Mouse (Mus musculus) hindbrain, embryonic 12.5 days (tissue): ENCODE measurements around the gene Zbtb8os. TPM values are rescaled to one million over a fixed set of nuclear protein-coding genes. Genes with fewer than 3 reads are reported as not detected.

Experiments
- ATAC-seq: fragments of 200-750 bp; cut with Nextera tagmentation; 2 replicates; pipeline ENCODE4 v1.8.0; 2017; ENCODE audit warnings: moderate TSS enrichment; ENCODE audit not compliant: low FRiP score
- H3K27ac ChIP-seq: fragments of 300-500 bp; sonication (generic); 2 replicates; pipeline ENCODE4 v1.5.1; 2016; ENCODE audit warnings: mild to moderate bottlenecking
- H3K27me3 ChIP-seq: fragments of 300-500 bp; sonication (generic); 2 replicates; pipeline ENCODE4 v1.6.1; 2016; ENCODE audit warnings: mild to moderate bottlenecking
- H3K36me3 ChIP-seq: fragments of 300-500 bp; sonication (generic); 2 replicates; pipeline ENCODE4 v1.6.1; 2016; ENCODE audit warnings: mild to moderate bottlenecking
- H3K4me1 ChIP-seq: fragments of 300-500 bp; sonication (generic); 2 replicates; pipeline ENCODE4 v1.6.1; 2016
- H3K4me2 ChIP-seq: fragments of 300-500 bp; sonication (generic); replicated peaks from 2 replicates; pipeline ENCODE4 v1.6.1; 2016; ENCODE audit warnings: mild to moderate bottlenecking
- H3K4me3 ChIP-seq: fragments of 300-500 bp; sonication (generic); 2 replicates; pipeline ENCODE4 v1.5.1; 2016; ENCODE audit warnings: mild to moderate bottlenecking
- H3K9ac ChIP-seq: fragments of 300-500 bp; sonication (generic); 2 replicates; pipeline ENCODE4 v1.6.1; 2016; ENCODE audit warnings: mild to moderate bottlenecking, moderate library complexity
- H3K9me3 ChIP-seq: fragments of 300-500 bp; sonication (generic); replicated peaks from 2 replicates; pipeline ENCODE4 v1.6.1; 2016; ENCODE audit warnings: mild to moderate bottlenecking
- WGBS: fragments of 180-500 bp; shearing (Covaris S2); methylation state at CpG from one replicate; pipeline ENCODE4 v1.1.7; 2016; 5-methylcytosine and 5-hydroxymethylcytosine counted together
- polyA plus RNA-seq: library from polyadenylated mRNA; unstranded; fragments of >200 nt; fragmentation: Nextera tagmentation; extraction: Ambion mirVana; gene quantifications from 2 replicates; pipeline ENCODE4 v1.2.1, GENCODE M21; 2016

The Zbtb8os gene
- polyA plus RNA-seq, 1 experiment from 2014 or later: 33.8 TPM

- Histone ChIP-seq H3K4me1 (no peaks in the 10 kb centered on the region), H3K9me3 (no peaks in the 10 kb centered on the region), H3K36me3 (peaks cover 21% of the 10 kb centered on the region), H3K27ac (no peak overlapping the region), H3K4me2 (no peak overlapping the region), H3K27me3 (no peaks in the 10 kb centered on the region), H3K4me3 (no peak overlapping the region), H3K9ac (no peak overlapping the region)
- ATAC-seq: no peak
- WGBS: 89% methylated on average over 3 of the region's 3 CpGs
Measured at GRCm38 (mm10) chr4:129364379-129364778, 28.9 kb downstream of the Zbtb8os start.

DNA sequence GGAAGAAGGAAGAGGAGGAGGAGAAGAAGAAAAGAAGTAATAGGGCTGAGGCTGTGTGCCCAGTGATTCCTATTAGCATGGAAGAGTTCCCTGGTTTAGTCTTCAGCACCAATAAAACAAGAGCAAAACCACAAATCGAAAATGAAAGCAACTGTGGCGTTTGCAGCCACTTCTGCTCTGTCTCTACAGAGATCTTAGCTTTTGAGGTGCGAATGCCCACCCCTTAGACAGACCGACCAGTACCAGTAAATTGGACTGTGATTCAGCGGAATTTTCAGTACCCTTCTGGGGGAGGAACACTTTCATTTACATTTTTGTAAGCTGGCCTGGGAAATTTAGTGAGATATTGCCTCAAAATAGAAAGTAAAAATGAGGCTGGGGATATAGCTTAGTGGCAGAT lies 29.7 kb downstream of the Zbtb8os start:
- Histone ChIP-seq H3K4me1 (no peaks in the 10 kb centered on the region), H3K27ac (no peak overlapping the region), H3K4me3 (no peak overlapping the region), H3K9me3 (no peaks in the 10 kb centered on the region), H3K36me3 (peaks cover 12% of the 10 kb centered on the region), H3K4me2 (no peak overlapping the region), H3K9ac (no peak overlapping the region), H3K27me3 (no peaks in the 10 kb centered on the region)
- no peak for ATAC-seq
- WGBS: 93% methylated on average over 5 of the region's 5 CpGs

DNA sequence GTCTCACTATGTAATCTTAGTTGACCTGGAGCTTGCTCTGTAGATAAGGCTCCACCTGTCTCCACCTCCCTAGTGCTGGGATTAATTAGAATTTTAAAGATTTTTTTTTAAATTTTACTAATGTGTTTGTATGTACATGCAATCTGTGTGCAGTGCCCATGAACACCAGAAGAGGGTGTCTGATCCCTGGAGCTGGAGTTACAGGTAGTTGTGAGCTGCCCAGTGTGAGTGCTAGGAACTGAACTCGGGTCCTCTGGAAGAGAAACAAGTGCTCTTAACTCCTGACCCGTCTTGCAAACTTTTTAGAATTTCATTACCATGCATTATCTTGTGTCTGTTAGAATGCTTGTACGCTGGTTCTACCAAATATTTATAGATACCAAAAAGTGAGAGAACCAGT lies 35.9 kb downstream of the Zbtb8os start:
- H3K9me3 ChIP-seq: no peaks in the 10 kb centered on the region
- no peak for ATAC-seq
- peaks cover 9% of the 10 kb centered on the region for H3K4me1 ChIP-seq
- H3K27ac ChIP-seq: no peak overlapping the region
- no peak overlapping the region for H3K9ac ChIP-seq
- 89% methylated on average over 3 of the region's 3 CpGs for WGBS
- H3K36me3 ChIP-seq: peaks cover 9% of the 10 kb centered on the region; the same call in 1 of the 2 replicates
- H3K27me3 ChIP-seq: peaks cover 2% of the 10 kb centered on the region; the same call in 1 of the 2 replicates
- H3K4me3 ChIP-seq: no peak overlapping the region
- no peak overlapping the region for H3K4me2 ChIP-seq

- H3K9me3 ChIP-seq: no peaks in the 10 kb centered on the region
- no peaks in the 10 kb centered on the region for H3K36me3 ChIP-seq
- no peak overlapping the region for H3K4me2 ChIP-seq
- peaks cover 2% of the 10 kb centered on the region; the same call in 1 of the 2 replicates for H3K27me3 ChIP-seq
- no peak overlapping the region for H3K27ac ChIP-seq
- ATAC-seq: no peak
- peaks cover 9% of the 10 kb centered on the region for H3K4me1 ChIP-seq
- WGBS: 50% methylated on average over 8 of the region's 8 CpGs
- H3K9ac ChIP-seq: no peak overlapping the region
- H3K4me3 ChIP-seq: no peak overlapping the region
Measured at GRCm38 (mm10) chr4:129373202-129373976, 37.9 kb downstream of the Zbtb8os start.

DNA sequence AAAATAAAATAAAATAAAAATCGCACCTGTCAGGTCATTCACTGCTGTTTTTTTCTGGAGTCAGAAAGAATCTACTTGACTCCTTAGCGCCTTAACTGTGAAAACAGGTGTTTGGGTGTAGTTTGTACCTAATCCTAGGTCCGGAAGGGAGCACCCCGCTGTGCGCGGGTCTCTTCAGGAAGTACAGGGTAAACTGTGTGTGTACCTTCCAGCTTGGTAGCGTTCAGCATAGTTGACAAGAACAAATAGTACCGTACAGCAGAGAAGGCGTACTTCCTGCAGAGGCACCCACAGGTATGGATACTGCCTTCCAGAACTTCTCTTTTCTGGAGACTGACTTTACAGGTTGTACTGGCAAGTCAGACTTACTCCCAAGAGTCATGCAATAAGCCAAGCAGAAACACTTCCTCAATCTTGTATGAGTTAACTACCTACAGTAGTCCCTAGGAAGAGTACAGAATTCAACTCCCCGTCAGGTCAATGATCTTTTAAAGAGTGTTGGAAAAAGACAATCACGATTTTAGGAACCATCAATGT lies 38.8 kb downstream of the Zbtb8os start:
- WGBS: 45% methylated on average over 11 of the region's 11 CpGs
- Histone ChIP-seq H3K27ac (no peak overlapping the region), H3K4me2 (no peak overlapping the region), H3K4me1 (peaks cover 9% of the 10 kb centered on the region), H3K27me3 (peaks cover 9% of the 10 kb centered on the region), H3K36me3 (no peaks in the 10 kb centered on the region), H3K9me3 (no peaks in the 10 kb centered on the region), H3K9ac (no peak overlapping the region), H3K4me3 (no peak overlapping the region)
- ATAC-seq: no peak

DNA sequence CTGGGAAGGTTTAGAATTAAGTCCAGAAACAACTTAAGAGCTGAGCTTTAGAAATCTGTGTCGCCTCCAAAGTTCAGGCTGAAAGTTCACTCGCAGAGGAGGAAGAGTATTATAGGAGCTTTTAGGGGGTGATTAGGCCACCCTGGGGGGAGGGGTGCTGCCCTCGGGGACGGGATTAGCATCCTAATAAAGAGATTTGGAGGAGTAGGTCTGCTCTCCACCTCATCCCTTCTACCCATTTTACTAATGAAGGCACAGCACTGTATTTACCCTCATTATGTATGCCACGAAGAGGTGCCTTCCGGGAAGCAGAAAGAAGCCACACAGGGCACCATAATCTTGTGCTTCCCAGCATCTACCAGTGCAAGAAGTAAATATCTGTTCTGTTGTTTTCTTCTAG lies 39.5 kb downstream of the Zbtb8os start:
- 21% methylated on average over 6 of the region's 6 CpGs for WGBS
- Histone ChIP-seq H3K9me3 (no peaks in the 10 kb centered on the region), H3K4me3 (no peak overlapping the region), H3K36me3 (no peaks in the 10 kb centered on the region), H3K27me3 (peaks cover 9% of the 10 kb centered on the region), H3K4me2 (no peak overlapping the region), H3K4me1 (peaks cover 9% of the 10 kb centered on the region), H3K27ac (no peak overlapping the region), H3K9ac (no peak overlapping the region)
- no peak for ATAC-seq

GRCm38 (mm10) chr4:129375821-129376220 lies 40.3 kb downstream of the Zbtb8os start:
- H3K4me3 ChIP-seq: no peak overlapping the region
- peaks cover 9% of the 10 kb centered on the region for H3K27me3 ChIP-seq
- H3K27ac ChIP-seq: no peak overlapping the region
- peaks cover 9% of the 10 kb centered on the region for H3K4me1 ChIP-seq
- no peak overlapping the region for H3K4me2 ChIP-seq
- no peak overlapping the region for H3K9ac ChIP-seq
- WGBS: 81% methylated on average over 5 of the region's 5 CpGs
- no peak for ATAC-seq
- no peaks in the 10 kb centered on the region for H3K9me3 ChIP-seq
- H3K36me3 ChIP-seq: no peaks in the 10 kb centered on the region

GRCm38 (mm10) chr4:129376961-129377545 lies 41.6 kb downstream of the Zbtb8os start:
- WGBS: under 1% methylated on average over 63 of the region's 68 CpGs
- H3K4me2 ChIP-seq: peak overlapping the region; percentile 64
- peaks cover 9% of the 10 kb centered on the region for H3K4me1 ChIP-seq
- peaks cover 9% of the 10 kb centered on the region for H3K27me3 ChIP-seq
- H3K9me3 ChIP-seq: no peaks in the 10 kb centered on the region
- peak overlapping the region; percentile 92 for H3K9ac ChIP-seq
- ATAC-seq: peak; percentile 60
- peak overlapping the region; percentile 91 for H3K4me3 ChIP-seq
- no peaks in the 10 kb centered on the region for H3K36me3 ChIP-seq
- H3K27ac ChIP-seq: peak overlapping the region; percentile 88

GRCm38 (mm10) chr4:129377601-129378390 lies 42.3 kb downstream of the Zbtb8os start, which contains the start of gene Zbtb8a:
Gene Zbtb8a, minus strand, starts transcription at chr4:129378116.
- H3K9me3 ChIP-seq: no peaks in the 10 kb centered on the region
- WGBS: 2% methylated on average over 61 of the region's 65 CpGs
- H3K4me2 ChIP-seq: peak within 1 kb of the TSS; percentile 64
- peak within 1 kb of the TSS; percentile 92 for H3K9ac ChIP-seq
- peaks cover 9% of the 10 kb centered on the region for H3K27me3 ChIP-seq
- ATAC-seq: peak; percentile 84
- peaks cover 9% of the 10 kb centered on the region for H3K4me1 ChIP-seq
- no peaks in the 10 kb centered on the region for H3K36me3 ChIP-seq
- peak within 1 kb of the TSS; percentile 88 for H3K27ac ChIP-seq
- peak within 1 kb of the TSS; percentile 91 for H3K4me3 ChIP-seq

GRCm38 (mm10) chr4:129379805-129380204 lies 44.3 kb downstream of the Zbtb8os start:
- no peaks in the 10 kb centered on the region for H3K9me3 ChIP-seq
- H3K9ac ChIP-seq: no peak overlapping the region
- H3K4me1 ChIP-seq: peaks cover 7% of the 10 kb centered on the region
- no peaks in the 10 kb centered on the region for H3K36me3 ChIP-seq
- 86% methylated on average over 3 of the region's 3 CpGs for WGBS
- no peak for ATAC-seq
- H3K27ac ChIP-seq: no peak overlapping the region
- H3K4me2 ChIP-seq: no peak overlapping the region
- peaks cover 9% of the 10 kb centered on the region for H3K27me3 ChIP-seq
- H3K4me3 ChIP-seq: no peak overlapping the region

DNA sequence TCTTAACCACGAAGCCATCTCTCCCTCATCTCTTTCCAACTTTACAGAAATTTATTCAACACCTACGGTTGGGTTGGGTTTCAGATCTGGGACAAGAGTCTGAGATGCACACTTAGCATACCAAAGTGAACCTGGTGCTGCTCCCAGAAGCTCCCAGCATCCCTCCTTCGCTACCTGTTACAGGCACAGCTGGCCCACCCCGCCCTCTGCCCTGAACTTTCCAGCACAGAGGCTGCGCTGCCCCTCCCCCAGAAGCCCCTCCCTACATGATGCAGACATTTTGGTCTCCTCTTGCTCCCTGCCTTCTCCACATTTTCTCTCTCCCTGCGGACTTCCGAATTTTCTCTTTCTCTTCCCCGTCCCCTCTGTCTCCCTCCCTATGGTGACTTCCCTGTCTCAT lies 45.7 kb downstream of the Zbtb8os start:
- Histone ChIP-seq H3K4me3 (no peak overlapping the region), H3K9ac (no peak overlapping the region), H3K36me3 (no peaks in the 10 kb centered on the region), H3K9me3 (no peaks in the 10 kb centered on the region), H3K27me3 (peaks cover 7% of the 10 kb centered on the region), H3K4me2 (no peak overlapping the region), H3K4me1 (no peaks in the 10 kb centered on the region), H3K27ac (no peak overlapping the region)
- ATAC-seq: no peak
- 76% methylated on average over 8 of the region's 8 CpGs for WGBS

DNA sequence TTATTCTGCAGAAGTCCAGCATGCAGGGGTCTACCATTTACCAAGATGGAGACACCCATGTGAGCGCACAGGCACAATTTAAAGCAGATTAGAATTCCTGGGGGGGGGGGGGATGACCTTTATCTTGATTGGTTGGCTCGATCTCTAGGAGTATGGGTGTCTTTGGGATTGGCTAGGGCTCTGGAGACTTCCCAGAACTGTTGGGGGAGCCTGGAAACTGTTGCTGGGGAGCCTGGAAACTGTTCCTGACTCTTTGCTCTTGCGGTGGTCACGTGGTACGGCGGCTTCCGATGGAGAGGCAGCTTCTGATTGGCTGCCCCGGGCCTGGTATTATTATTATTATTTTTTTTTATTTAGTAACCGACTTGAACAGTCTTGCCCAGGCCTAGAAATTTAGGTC lies 46.5 kb downstream of the Zbtb8os start:
- H3K9ac ChIP-seq: no peak overlapping the region
- WGBS: 85% methylated on average over 9 of the region's 9 CpGs
- ATAC-seq: no peak
- H3K27ac ChIP-seq: no peak overlapping the region
- H3K4me1 ChIP-seq: no peaks in the 10 kb centered on the region
- H3K4me2 ChIP-seq: no peak overlapping the region
- no peak overlapping the region for H3K4me3 ChIP-seq
- H3K9me3 ChIP-seq: no peaks in the 10 kb centered on the region
- H3K27me3 ChIP-seq: peaks cover 6% of the 10 kb centered on the region
- no peaks in the 10 kb centered on the region for H3K36me3 ChIP-seq
